Mouse (Mus musculus): Measurements from ENCODE around the gene Gpcpd1. TPM values are rescaled to one million over a fixed set of nuclear protein-coding genes. Genes with fewer than 3 reads are reported as not detected.
A peak's percentile ranks its signal among the peaks of the same experiment; 100 is the strongest.

Gene Gpcpd1
- polyA plus RNA-seq, 1 experiment from 2014 or later = 62.3 TPM

- 90% methylated on average over 6 of the region's 6 CpGs for WGBS
- Histone ChIP-seq H3K9me3 (no peaks in the 10 kb centered on the region), H3K27me3 (no peaks in the 10 kb centered on the region), H3K4me1 (no peaks in the 10 kb centered on the region), H3K9ac (replicated peaks) (no peak overlapping the region), H3K4me3 (no peak overlapping the region), H3K27ac (replicated peaks) (no peak overlapping the region), H3K4me2 (replicated peaks) (no peak overlapping the region), H3K36me3 (peaks cover 54% of the 10 kb centered on the region)
- no peak for ATAC-seq (ENCODE audit: low FRiP score, low read depth)
Observed at GRCm38 (mm10) chr2:132569686-132570085, 17.8 kb downstream of the Gpcpd1 start.

GRCm38 (mm10) chr2:132567414-132567813 lies 20.1 kb downstream of the Gpcpd1 start:
- Histone ChIP-seq H3K27me3 (no peaks in the 10 kb centered on the region), H3K36me3 (peaks cover 60% of the 10 kb centered on the region), H3K9me3 (no peaks in the 10 kb centered on the region), H3K4me3 (no peak overlapping the region), H3K4me1 (no peaks in the 10 kb centered on the region), H3K4me2 (replicated peaks) (no peak overlapping the region), H3K27ac (replicated peaks) (no peak overlapping the region), H3K9ac (replicated peaks) (no peak overlapping the region)
- no peak for ATAC-seq (ENCODE audit: low FRiP score, low read depth)
- WGBS = 99% methylated on average over 2 of the region's 2 CpGs

GRCm38 (mm10) chr2:132561860-132562259 lies 25.7 kb downstream of the Gpcpd1 start:
- Histone ChIP-seq H3K4me3 (no peak overlapping the region), H3K4me1 (no peaks in the 10 kb centered on the region), H3K9me3 (no peaks in the 10 kb centered on the region), H3K27me3 (no peaks in the 10 kb centered on the region), H3K36me3 (peaks cover 26% of the 10 kb centered on the region), H3K27ac (replicated peaks) (no peak overlapping the region), H3K9ac (replicated peaks) (no peak overlapping the region), H3K4me2 (replicated peaks) (no peak overlapping the region)
- 95% methylated on average over 4 of the region's 4 CpGs for WGBS
- ATAC-seq (ENCODE audit: low FRiP score, low read depth) = no peak

GRCm38 (mm10) chr2:132527864-132528263 lies 59.7 kb downstream of the Gpcpd1 start:
- 0 out of 2 replicates have a peak, but pooled peaks have one; percentile 27 for ATAC-seq (ENCODE audit: low FRiP score, low read depth)
- H3K4me3 ChIP-seq = no peak overlapping the region
- H3K9me3 ChIP-seq = peaks cover 3% of the 10 kb centered on the region; the same call in 1 of the 2 replicates
- no peaks in the 10 kb centered on the region for H3K27me3 ChIP-seq
- no peak overlapping the region for H3K27ac ChIP-seq (replicated peaks)
- no peak overlapping the region for H3K4me2 ChIP-seq (replicated peaks)
- no peaks in the 10 kb centered on the region for H3K4me1 ChIP-seq
- peaks cover 26% of the 10 kb centered on the region for H3K36me3 ChIP-seq
- H3K9ac ChIP-seq (replicated peaks) = no peak overlapping the region
- WGBS = 90% methylated on average over 1 of the region's 1 CpGs

- Histone ChIP-seq H3K4me3 (no peak overlapping the region), H3K27me3 (no peaks in the 10 kb centered on the region), H3K27ac (replicated peaks) (no peak overlapping the region), H3K9ac (replicated peaks) (no peak overlapping the region), H3K4me2 (replicated peaks) (no peak overlapping the region), H3K4me1 (no peaks in the 10 kb centered on the region), H3K36me3 (peaks cover 24% of the 10 kb centered on the region), H3K9me3 (peaks cover 3% of the 10 kb centered on the region; the same call in 1 of the 2 replicates)
- WGBS = 81% methylated on average over 10 of the region's 10 CpGs
- no peak for ATAC-seq (ENCODE audit: low FRiP score, low read depth)
Observed at GRCm38 (mm10) chr2:132526894-132527532, 60.5 kb downstream of the Gpcpd1 start.

GRCm38 (mm10) chr2:132526110-132526509 lies 61.4 kb downstream of the Gpcpd1 start:
- Histone ChIP-seq H3K27me3 (no peaks in the 10 kb centered on the region), H3K4me2 (replicated peaks) (no peak overlapping the region), H3K4me1 (no peaks in the 10 kb centered on the region), H3K9me3 (peaks cover 3% of the 10 kb centered on the region; the same call in 1 of the 2 replicates), H3K27ac (replicated peaks) (no peak overlapping the region), H3K4me3 (no peak overlapping the region), H3K9ac (replicated peaks) (no peak overlapping the region), H3K36me3 (peaks cover 20% of the 10 kb centered on the region)
- no peak for ATAC-seq (ENCODE audit: low FRiP score, low read depth)
- 60% methylated on average over 4 of the region's 4 CpGs for WGBS

- 0 out of 2 replicates have a peak, but pooled peaks have one; percentile 12 for ATAC-seq (ENCODE audit: low FRiP score, low read depth)
- 72% methylated on average over 18 of the region's 18 CpGs for WGBS
- H3K4me3 ChIP-seq = no peak overlapping the region
Observed at GRCm38 (mm10) chr2:132518021-132518901, 69.3 kb downstream of the Gpcpd1 start.

GRCm38 (mm10) chr2:132517194-132517836 lies 70.2 kb downstream of the Gpcpd1 start:
- Histone ChIP-seq H3K4me1 (0 out of 2 replicates have a peak, but pooled peaks cover 3% of the 10 kb centered on the region), H3K36me3 (no peaks in the 10 kb centered on the region), H3K27ac (replicated peaks) (no peak overlapping the region), H3K9me3 (no peaks in the 10 kb centered on the region), H3K4me2 (replicated peaks) (no peak overlapping the region), H3K9ac (replicated peaks) (no peak overlapping the region), H3K4me3 (no peak overlapping the region), H3K27me3 (0 out of 2 replicates have a peak, but pooled peaks cover 6% of the 10 kb centered on the region)
- WGBS = 79% methylated on average over 6 of the region's 6 CpGs
- no peak for ATAC-seq (ENCODE audit: low FRiP score, low read depth)

More at GRCm38 (mm10) chr2:132518021-132518901, 69.3 kb downstream of the Gpcpd1 start:
- 0 out of 2 replicates have a peak, but pooled peaks cover 3% of the 10 kb centered on the region for H3K4me1 ChIP-seq
- H3K27me3 ChIP-seq = 0 out of 2 replicates have a peak, but pooled peaks cover 6% of the 10 kb centered on the region
- no peak overlapping the region for H3K9ac ChIP-seq (replicated peaks)
- no peaks in the 10 kb centered on the region for H3K36me3 ChIP-seq
- no peak overlapping the region for H3K27ac ChIP-seq (replicated peaks)
- no peaks in the 10 kb centered on the region for H3K9me3 ChIP-seq
- H3K4me2 ChIP-seq (replicated peaks) = no peak overlapping the region

- H3K36me3 ChIP-seq = no peaks in the 10 kb centered on the region
- H3K9me3 ChIP-seq = no peaks in the 10 kb centered on the region
- no peak; the same call in 1 of the 2 replicates for ATAC-seq (ENCODE audit: low FRiP score, low read depth)
- no peak overlapping the region for H3K4me2 ChIP-seq (replicated peaks)
- no peak overlapping the region for H3K9ac ChIP-seq (replicated peaks)
- H3K4me1 ChIP-seq = 0 out of 2 replicates have a peak, but pooled peaks cover 3% of the 10 kb centered on the region
- 0 out of 2 replicates have a peak, but pooled peaks cover 6% of the 10 kb centered on the region for H3K27me3 ChIP-seq
- 31% methylated on average over 16 of the region's 16 CpGs for WGBS
- no peak overlapping the region for H3K4me3 ChIP-seq
- H3K27ac ChIP-seq (replicated peaks) = no peak overlapping the region
Observed at GRCm38 (mm10) chr2:132516130-132517030, 71.1 kb downstream of the Gpcpd1 start.

GRCm38 (mm10) chr2:132515607-132516006 lies 71.9 kb downstream of the Gpcpd1 start:
- Histone ChIP-seq H3K27ac (replicated peaks) (no peak overlapping the region), H3K36me3 (no peaks in the 10 kb centered on the region), H3K4me1 (0 out of 2 replicates have a peak, but pooled peaks cover 3% of the 10 kb centered on the region), H3K27me3 (0 out of 2 replicates have a peak, but pooled peaks cover 6% of the 10 kb centered on the region), H3K9me3 (no peaks in the 10 kb centered on the region), H3K9ac (replicated peaks) (no peak overlapping the region), H3K4me2 (replicated peaks) (no peak overlapping the region), H3K4me3 (no peak overlapping the region)
- WGBS = 88% methylated on average over 13 of the region's 13 CpGs
- no peak for ATAC-seq (ENCODE audit: low FRiP score, low read depth)

- Histone ChIP-seq H3K9ac (replicated peaks) (no peak overlapping the region), H3K4me3 (no peak overlapping the region), H3K4me1 (0 out of 2 replicates have a peak, but pooled peaks cover 3% of the 10 kb centered on the region), H3K4me2 (replicated peaks) (no peak overlapping the region), H3K36me3 (no peaks in the 10 kb centered on the region), H3K27me3 (0 out of 2 replicates have a peak, but pooled peaks cover 6% of the 10 kb centered on the region), H3K9me3 (no peaks in the 10 kb centered on the region), H3K27ac (replicated peaks) (no peak overlapping the region)
- no peak for ATAC-seq (ENCODE audit: low FRiP score, low read depth)
- 84% methylated on average over 14 of the region's 14 CpGs for WGBS
Observed at GRCm38 (mm10) chr2:132515076-132515475, 72.5 kb downstream of the Gpcpd1 start.

Measured in midbrain, embryonic 12.5 days (tissue).